Mouse (Mus musculus) heart, embryonic 10.5 days (tissue): ENCODE results near the gene Rubcn. TPM values are rescaled to one million over a fixed set of nuclear protein-coding genes. Genes with fewer than 3 reads are reported as not detected.

Source experiments
- DNase-seq: peaks from one replicate; pipeline ENCODE4 v3.0.0-alpha.2; 2017; ENCODE audit warnings: low spot score
- H3K27ac ChIP-seq: fragments of 300-500 bp; sonication (generic); 2 replicates; pipeline ENCODE4 v1.5.1; 2016; ENCODE audit warnings: mild to moderate bottlenecking
- H3K27me3 ChIP-seq: fragments of 300-500 bp; sonication (generic); 2 replicates; pipeline ENCODE4 v1.6.1; 2016; ENCODE audit warnings: mild to moderate bottlenecking; ENCODE audit not compliant: poor library complexity, insufficient read depth, severe bottlenecking
- H3K36me3 ChIP-seq: fragments of 300-500 bp; sonication (generic); 2 replicates; pipeline ENCODE4 v1.6.1; 2016; ENCODE audit warnings: mild to moderate bottlenecking, moderate library complexity
- H3K4me1 ChIP-seq: fragments of 300-500 bp; sonication (generic); 2 replicates; pipeline ENCODE4 v1.6.1; 2016; ENCODE audit warnings: mild to moderate bottlenecking
- H3K4me3 ChIP-seq: fragments of 300-500 bp; sonication (generic); 2 replicates; pipeline ENCODE4 v1.5.1; 2016; ENCODE audit warnings: mild to moderate bottlenecking, moderate library complexity
- H3K9me3 ChIP-seq: fragments of 300-500 bp; sonication (generic); 2 replicates; pipeline ENCODE4 v1.6.1; 2016; ENCODE audit warnings: mild to moderate bottlenecking, moderate library complexity
- WGBS: fragments of 180-500 bp; shearing (Covaris S2); methylation state at CpG from one replicate; pipeline ENCODE4 v1.1.7; 2016; 5-methylcytosine and 5-hydroxymethylcytosine counted together
- polyA plus RNA-seq: library from polyadenylated mRNA; unstranded; fragments of >200 nt; fragmentation: Nextera tagmentation; extraction: Ambion mirVana; gene quantifications from 2 replicates; pipeline ENCODE4 v1.2.1, GENCODE M21; 2016

Rubcn gene
- polyA plus RNA-seq, 1 experiment from 2014 or later: 23.5 TPM

DNA sequence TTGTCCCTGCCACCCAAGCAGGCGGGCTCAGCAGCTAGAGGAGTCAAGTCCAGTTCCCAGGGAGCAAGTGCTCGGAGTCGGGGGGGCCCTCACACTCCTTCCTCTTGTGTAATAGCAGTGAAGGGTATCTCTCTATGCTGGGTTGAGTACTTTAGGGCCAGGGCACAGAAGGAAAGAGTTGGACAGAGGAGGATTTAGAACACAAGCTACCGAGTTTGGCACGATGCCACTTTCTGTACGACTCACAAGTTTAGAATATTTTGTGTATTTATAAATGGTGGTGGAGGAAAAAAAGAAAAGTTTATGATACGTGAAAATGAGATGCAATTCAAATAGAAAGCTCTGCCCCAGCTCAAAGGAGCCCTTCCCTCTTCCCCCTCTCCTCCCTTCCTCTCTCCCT lies 72.4 kb downstream of the Rubcn start:
- Histone ChIP-seq H3K27ac (no peak overlapping the region), H3K4me3 (no peak overlapping the region), H3K4me1 (peaks cover 42% of the 10 kb centered on the region), H3K36me3 (no peaks in the 10 kb centered on the region), H3K27me3 (no peaks in the 10 kb centered on the region), H3K9me3 (no peaks in the 10 kb centered on the region)
- WGBS: 82% methylated on average over 7 of the region's 7 CpGs
- DNase-seq: no peak

DNA sequence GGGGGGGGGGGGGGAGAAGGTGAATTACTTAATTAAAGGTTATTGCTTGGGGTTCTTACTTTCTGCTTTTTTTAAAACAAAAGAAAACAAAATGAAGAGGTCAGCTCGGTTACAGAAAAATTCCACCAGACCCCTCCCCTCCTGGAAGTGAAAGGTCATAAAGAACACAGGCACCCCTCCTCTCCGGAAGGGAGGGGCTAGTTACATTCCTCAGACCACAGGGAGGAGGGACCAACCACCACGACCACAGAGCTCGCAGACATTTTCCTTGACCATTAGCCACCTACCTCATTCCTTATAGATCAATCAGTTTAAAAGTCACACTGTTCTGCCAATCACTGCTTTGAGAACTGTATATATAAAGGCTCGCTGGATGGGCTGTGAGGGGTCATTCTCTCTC lies 73.7 kb downstream of the Rubcn start:
- Histone ChIP-seq H3K4me1 (peaks cover 42% of the 10 kb centered on the region), H3K27ac (no peak overlapping the region), H3K27me3 (no peaks in the 10 kb centered on the region), H3K36me3 (no peaks in the 10 kb centered on the region), H3K9me3 (no peaks in the 10 kb centered on the region), H3K4me3 (no peak overlapping the region)
- WGBS: 41% methylated on average over 5 of the region's 5 CpGs
- no peak for DNase-seq

DNA sequence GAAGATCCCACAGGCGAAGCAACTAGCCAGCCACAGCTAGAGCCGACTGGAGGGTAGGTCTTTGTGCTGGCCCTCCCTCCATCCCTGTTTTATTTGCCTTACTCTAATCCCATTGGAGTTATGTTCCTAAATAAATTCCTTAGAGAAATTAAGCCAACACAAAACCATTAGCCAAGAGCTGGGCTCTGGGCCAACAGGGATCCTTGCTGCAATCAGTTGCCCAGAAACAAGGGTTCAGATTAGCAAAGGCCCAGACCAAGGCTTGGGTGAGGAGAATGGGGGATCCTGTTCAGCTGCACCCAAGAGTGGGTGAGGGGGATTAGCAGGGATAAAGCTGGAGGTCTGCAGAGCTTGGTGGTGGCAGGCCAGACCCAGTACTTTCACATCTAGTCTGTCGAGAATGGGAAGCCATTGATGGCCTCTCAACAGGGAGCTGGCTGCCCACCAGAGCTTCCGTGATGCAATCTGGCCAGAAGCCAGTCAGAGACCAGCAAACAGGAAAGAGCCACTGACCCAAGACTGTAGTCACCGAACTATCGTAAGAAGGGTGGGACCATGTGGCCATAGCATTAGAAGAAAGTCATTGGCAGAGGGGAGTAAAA lies 74.2 kb downstream of the Rubcn start:
- Histone ChIP-seq H3K9me3 (no peaks in the 10 kb centered on the region), H3K4me1 (peaks cover 48% of the 10 kb centered on the region), H3K4me3 (no peak overlapping the region), H3K27ac (no peak overlapping the region), H3K27me3 (no peaks in the 10 kb centered on the region), H3K36me3 (no peaks in the 10 kb centered on the region)
- 69% methylated on average over 6 of the region's 6 CpGs for WGBS
- no peak for DNase-seq

DNA sequence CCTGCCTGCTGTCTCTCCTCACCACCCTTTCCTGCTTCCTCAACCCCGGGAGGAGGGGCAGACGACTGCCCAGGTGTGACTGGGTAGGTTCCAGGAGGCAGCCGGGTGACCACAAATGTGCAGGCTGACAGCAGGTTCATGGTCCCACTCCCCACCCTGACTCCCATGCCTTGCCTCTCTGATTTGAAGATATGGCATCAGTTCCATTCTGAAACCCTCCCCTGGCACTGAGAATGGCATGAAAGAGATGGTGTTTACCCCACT lies 80.2 kb downstream of the Rubcn start, which contains the start of gene Muc20:
Muc20 (minus strand) TSS at position 10 of the 264 bp plus-strand sequence.
- Histone ChIP-seq H3K27me3 (no peaks in the 10 kb centered on the region), H3K4me3 (no peak within 1 kb of the TSS), H3K27ac (no peak within 1 kb of the TSS), H3K9me3 (no peaks in the 10 kb centered on the region), H3K4me1 (peaks cover 17% of the 10 kb centered on the region), H3K36me3 (no peaks in the 10 kb centered on the region)
- no peak for DNase-seq
- WGBS: 82% methylated on average over 3 of the region's 3 CpGs

DNA sequence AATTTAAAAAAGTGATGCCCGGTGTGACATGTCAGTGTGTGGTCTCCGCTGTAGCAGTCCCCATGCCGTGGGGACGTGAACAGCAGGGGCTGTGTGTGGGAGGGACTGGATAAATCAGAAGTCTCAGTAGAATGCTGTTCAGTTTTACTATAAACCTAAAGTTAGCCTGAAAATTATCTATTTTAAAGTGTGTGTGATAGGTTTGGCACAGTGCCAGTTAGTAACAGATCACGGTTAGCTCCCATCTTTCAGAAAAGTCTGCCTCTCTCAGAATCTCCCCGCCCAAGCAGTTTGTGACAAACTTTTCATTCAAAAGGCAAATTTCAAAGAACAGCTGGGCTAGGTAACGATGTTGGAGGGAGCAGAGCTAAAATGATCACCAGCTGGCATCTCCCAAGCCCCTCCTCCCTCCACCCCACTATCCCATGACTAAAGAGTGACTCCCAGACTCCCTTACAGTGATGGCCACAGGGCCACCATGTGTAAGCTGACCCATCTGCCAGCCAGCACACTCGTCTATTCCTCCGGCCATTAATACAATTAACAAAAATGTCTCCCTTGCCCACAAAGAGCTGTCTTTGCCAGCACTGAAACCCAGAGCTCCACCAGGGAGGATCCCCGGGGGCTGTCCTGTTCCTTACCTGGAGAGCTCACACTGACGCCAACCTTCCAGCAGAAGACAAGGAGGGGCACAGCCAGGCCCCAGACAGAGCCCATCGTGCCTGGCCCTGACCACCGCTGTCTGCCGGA lies 80.7 kb downstream of the Rubcn start:
- Histone ChIP-seq H3K27ac (no peak overlapping the region), H3K9me3 (no peaks in the 10 kb centered on the region), H3K36me3 (no peaks in the 10 kb centered on the region), H3K4me3 (no peak overlapping the region), H3K4me1 (peaks cover 17% of the 10 kb centered on the region), H3K27me3 (no peaks in the 10 kb centered on the region)
- no peak for DNase-seq
- WGBS: 76% methylated on average over 14 of the region's 14 CpGs

DNA sequence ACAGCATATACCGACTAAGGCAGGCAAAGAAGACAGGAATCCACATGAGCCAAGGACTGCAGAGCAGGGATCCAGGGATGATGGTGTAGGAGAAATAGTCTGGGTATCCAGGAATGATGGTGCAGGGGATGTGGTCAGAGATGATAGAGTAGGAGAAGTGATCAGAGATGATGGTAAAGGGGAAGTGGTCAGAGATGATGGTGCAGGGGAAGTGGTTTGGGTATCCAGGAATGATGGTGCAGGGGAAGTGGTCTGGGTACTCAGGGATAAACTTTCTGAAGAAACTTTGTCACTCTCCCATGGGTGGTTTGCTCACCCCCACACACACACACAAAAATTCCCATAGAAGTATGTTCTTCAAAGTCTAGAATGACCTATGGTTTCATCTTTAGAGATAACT lies 82.4 kb downstream of the Rubcn start:
- Histone ChIP-seq H3K27me3 (no peaks in the 10 kb centered on the region), H3K4me1 (peaks cover 17% of the 10 kb centered on the region), H3K36me3 (no peaks in the 10 kb centered on the region), H3K27ac (no peak overlapping the region), H3K4me3 (no peak overlapping the region), H3K9me3 (no peaks in the 10 kb centered on the region)
- DNase-seq: no peak
- 88% methylated on average over 1 of the region's 1 CpGs for WGBS

DNA sequence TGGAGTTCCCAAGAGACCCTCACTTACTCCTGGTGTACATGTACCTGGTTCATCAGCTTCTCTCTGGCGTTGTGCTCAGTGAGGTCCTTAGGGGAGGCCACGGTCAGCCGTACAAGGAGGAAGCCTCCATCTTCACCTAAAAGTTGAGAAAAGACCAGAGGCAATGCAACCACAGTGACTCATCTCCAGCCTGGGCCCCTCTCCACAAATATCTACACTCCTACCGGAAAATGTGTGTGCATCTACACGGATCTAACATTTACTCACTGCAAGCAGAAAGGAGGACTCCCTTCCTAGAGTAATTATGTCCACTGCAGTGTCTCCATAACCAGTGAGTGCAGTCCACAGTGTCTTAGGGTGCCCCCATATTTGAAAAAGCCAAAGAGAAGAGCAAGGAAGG lies 87.5 kb downstream of the Rubcn start:
- Histone ChIP-seq H3K9me3 (peaks cover 4% of the 10 kb centered on the region), H3K27ac (no peak overlapping the region), H3K36me3 (no peaks in the 10 kb centered on the region), H3K4me1 (peaks cover 9% of the 10 kb centered on the region), H3K4me3 (no peak overlapping the region), H3K27me3 (no peaks in the 10 kb centered on the region)
- 85% methylated on average over 5 of the region's 5 CpGs for WGBS
- no peak for DNase-seq

DNA sequence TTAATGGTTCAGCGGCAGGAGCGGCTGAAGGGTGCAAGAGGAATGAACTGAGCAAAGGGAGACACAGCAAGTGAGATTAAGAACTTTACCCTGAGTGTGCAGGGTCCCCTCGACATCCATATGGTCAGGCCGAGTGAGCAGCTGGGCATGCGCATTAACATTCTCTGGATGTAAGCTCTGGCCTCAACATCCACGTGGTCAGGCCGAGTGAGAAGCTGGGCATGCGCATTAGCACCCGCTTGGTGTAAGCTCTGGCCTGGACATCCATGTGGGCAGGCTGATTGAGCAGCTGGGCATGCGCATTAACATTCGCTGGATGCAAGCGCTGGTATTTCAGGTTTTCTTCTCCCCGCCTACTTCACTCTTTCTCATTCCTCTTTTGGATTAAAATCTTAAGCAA lies 92.7 kb downstream of the Rubcn start:
- H3K4me1 ChIP-seq: no peaks in the 10 kb centered on the region
- H3K27ac ChIP-seq: no peak overlapping the region
- H3K4me3 ChIP-seq: no peak overlapping the region
- H3K36me3 ChIP-seq: no peaks in the 10 kb centered on the region
- no peaks in the 10 kb centered on the region for H3K27me3 ChIP-seq
- 81% methylated on average over 13 of the region's 13 CpGs for WGBS
- H3K9me3 ChIP-seq: peaks cover 4% of the 10 kb centered on the region
- DNase-seq: no peak

DNA sequence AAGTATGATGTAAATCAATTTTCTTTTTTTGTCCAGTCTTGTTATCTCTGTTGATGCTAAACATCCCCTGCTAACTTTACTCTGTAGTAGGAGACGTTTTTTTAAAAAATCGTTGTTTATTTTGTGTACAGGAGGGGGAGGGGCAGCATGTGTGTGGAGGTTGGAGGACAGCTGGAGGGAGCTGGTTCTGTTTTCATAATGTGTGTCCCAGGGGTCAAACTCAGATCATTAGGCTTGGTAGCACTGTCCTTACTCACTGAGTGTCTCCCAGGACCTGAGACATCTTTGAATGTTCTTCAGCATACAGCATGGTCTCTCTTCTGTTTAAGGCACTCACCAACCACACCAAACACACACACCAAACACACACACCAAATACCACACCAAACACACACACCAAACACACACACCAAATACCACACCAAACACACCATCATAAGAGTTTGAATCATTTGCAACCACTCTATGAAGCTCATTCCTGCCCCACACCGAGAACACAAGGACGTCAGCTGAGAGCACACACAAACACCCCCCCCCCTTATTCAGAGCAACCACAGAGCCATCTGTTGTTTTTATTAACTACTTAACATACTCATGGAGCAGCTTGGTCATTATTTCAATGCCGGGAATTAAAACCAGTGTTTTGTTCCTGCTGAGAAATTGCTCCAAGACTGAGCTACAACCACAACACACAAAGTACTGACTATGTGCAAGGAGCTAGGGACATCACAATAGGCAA lies 94.1 kb downstream of the Rubcn start:
- WGBS: 67% methylated on average over 5 of the region's 5 CpGs
- Histone ChIP-seq H3K4me1 (peaks cover 5% of the 10 kb centered on the region), H3K27me3 (no peaks in the 10 kb centered on the region), H3K27ac (no peak overlapping the region), H3K9me3 (peaks cover 2% of the 10 kb centered on the region), H3K36me3 (no peaks in the 10 kb centered on the region), H3K4me3 (no peak overlapping the region)
- no peak for DNase-seq

DNA sequence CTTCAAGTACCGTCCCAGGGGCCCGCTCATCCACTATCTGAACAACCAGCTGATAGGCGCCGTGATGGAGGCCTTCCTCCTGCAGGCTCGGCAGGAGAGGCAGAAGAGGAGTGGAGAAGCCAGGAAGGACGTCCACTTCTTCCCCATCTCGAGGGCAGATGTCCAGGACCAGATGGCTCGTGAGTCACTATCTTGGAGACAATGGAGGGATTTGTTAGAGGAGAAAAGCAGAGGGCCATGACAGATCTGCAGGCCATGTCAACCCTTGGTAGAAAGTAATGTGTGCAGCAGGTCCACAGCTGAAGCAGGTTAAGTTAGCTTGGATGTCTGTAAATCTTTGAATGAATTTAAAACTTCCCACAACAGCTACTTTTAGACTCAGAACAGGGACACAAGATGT lies 98.6 kb downstream of the Rubcn start:
- H3K9me3 ChIP-seq: no peaks in the 10 kb centered on the region
- no peak overlapping the region for H3K27ac ChIP-seq

DNA sequence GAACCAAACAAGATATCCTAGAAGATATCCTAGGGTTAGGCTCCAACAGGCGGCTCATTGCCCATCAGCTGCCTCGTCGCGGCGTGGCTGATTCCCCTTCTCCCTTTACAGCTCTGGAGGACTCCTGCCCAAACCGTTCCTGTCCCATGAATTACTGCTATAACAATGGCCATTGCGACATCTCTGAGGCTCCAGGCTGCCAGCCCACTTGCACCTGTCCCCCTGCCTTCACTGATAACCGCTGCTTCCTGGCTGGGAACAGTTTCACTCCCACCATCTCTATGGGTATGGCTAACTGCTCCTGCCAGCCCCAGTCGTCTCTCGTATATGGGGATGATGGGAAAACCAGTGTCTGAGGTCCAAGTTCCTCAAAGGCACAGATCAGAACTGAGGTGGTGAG lies 100.9 kb downstream of the Rubcn start:
- Histone ChIP-seq H3K4me1 (peaks cover 6% of the 10 kb centered on the region), H3K9me3 (no peaks in the 10 kb centered on the region), H3K4me3 (no peak overlapping the region), H3K27me3 (0 out of 2 replicates have a peak, but pooled peaks cover 14% of the 10 kb centered on the region), H3K36me3 (no peaks in the 10 kb centered on the region), H3K27ac (no peak overlapping the region)
- no peak for DNase-seq
- WGBS: 73% methylated on average over 10 of the region's 10 CpGs

More for the DNA sequence above, 98.6 kb downstream of the Rubcn start:
- Histone ChIP-seq H3K36me3 (no peaks in the 10 kb centered on the region), H3K27me3 (0 out of 2 replicates have a peak, but pooled peaks cover 14% of the 10 kb centered on the region), H3K4me3 (no peak overlapping the region), H3K4me1 (peaks cover 6% of the 10 kb centered on the region)
- WGBS: 15% methylated on average over 8 of the region's 8 CpGs
- DNase-seq: no peak
